Mouse (Mus musculus) limb, embryonic 14.5 days (tissue): ENCODE measurements around the gene Rln1. TPM values are rescaled to one million over a fixed set of nuclear protein-coding genes. Genes with fewer than 3 reads are reported as not detected.

Experiments used
- ATAC-seq: fragments of 200-750 bp; cut with Nextera tagmentation; 2 replicates; pipeline ENCODE4 v1.8.0; 2017; ENCODE audit warnings: low read depth, moderate number of reproducible peaks, moderate TSS enrichment; ENCODE audit not compliant: low FRiP score
- DNase-seq: peaks from one replicate; pipeline ENCODE4 v3.0.0-alpha.2; 2015; ENCODE audit warnings: low spot score
- H3K27ac ChIP-seq: fragments of 300-500 bp; sonication (generic); replicated peaks from 2 replicates; pipeline ENCODE4 v1.5.1; 2014; ENCODE audit warnings: low read depth, mild to moderate bottlenecking, low read length, moderate library complexity, mixed read lengths
- H3K27me3 ChIP-seq: fragments of 300-500 bp; sonication (generic); 2 replicates; pipeline ENCODE4 v1.6.1; 2014; ENCODE audit warnings: low read length, mixed read lengths; ENCODE audit not compliant: control insufficient read depth, insufficient read depth
- H3K36me3 ChIP-seq: fragments of 300-500 bp; sonication (generic); 2 replicates; pipeline ENCODE4 v1.6.1; 2014; ENCODE audit warnings: mild to moderate bottlenecking, low read length, moderate library complexity, mixed read lengths; ENCODE audit not compliant: control insufficient read depth, insufficient read depth
- H3K4me1 ChIP-seq: fragments of 300-500 bp; sonication (generic); 2 replicates; pipeline ENCODE4 v1.6.1; 2014; ENCODE audit warnings: antibody characterized with exemption, low read length, mixed read lengths; ENCODE audit not compliant: control insufficient read depth, insufficient read depth
- H3K4me2 ChIP-seq: fragments of 300-500 bp; sonication (generic); replicated peaks from 2 replicates; pipeline ENCODE4 v1.6.1; 2014; ENCODE audit warnings: low read depth, mild to moderate bottlenecking, low read length, moderate library complexity; ENCODE audit not compliant: severe bottlenecking
- H3K4me3 ChIP-seq: fragments of 300-500 bp; sonication (generic); replicated peaks from 2 replicates; pipeline ENCODE4 v1.5.1; 2014; ENCODE audit warnings: low read length
- H3K9ac ChIP-seq: fragments of 300-500 bp; sonication (generic); 2 replicates; pipeline ENCODE4 v1.6.1; 2014; ENCODE audit warnings: mild to moderate bottlenecking, low read depth, low read length, moderate library complexity; ENCODE audit not compliant: severe bottlenecking
- H3K9me3 ChIP-seq: fragments of 300-500 bp; sonication (generic); 2 replicates; pipeline ENCODE4 v1.6.1; 2016; ENCODE audit warnings: low read length; ENCODE audit not compliant: control insufficient read depth
- POLR2A ChIP-seq: fragments of 200-500 bp; IDR thresholded peaks from 2 replicates; pipeline ENCODE4 v1.8.0; 2012; ENCODE audit warnings: inconsistent platforms, mild to moderate bottlenecking, moderate library complexity, borderline replicate concordance; ENCODE audit not compliant: insufficient read depth, insufficient read length; ENCODE audit errors: extremely low read depth
- WGBS: fragments of 180-500 bp; shearing (Covaris S2); extraction: QIAGEN DNeasy Blood & Tissue Kit; methylation state at CpG from one replicate; pipeline ENCODE4 v1.1.7; 2014; 5-methylcytosine and 5-hydroxymethylcytosine counted together
- polyA plus RNA-seq, 2 experiments: library from polyadenylated mRNA; depleted of rRNA in 1 of 2; stranded (reverse) in 1 of 2; unstranded in 1 of 2; fragments of >200 nt; fragmentation: Nextera tagmentation in 1 of 2; extraction: Ambion mirVana in 1 of 2; gene quantifications; 2 replicates each; pipeline versions ENCODE4 v1.2.1 to v1.2.3; 2012 to 2014

Gene Rln1
- polyA plus RNA-seq (2012; rRNA removed) (0.19 and 0.41 TPM in 2 replicates), polyA plus RNA-seq (2014; fragmentation: Nextera tagmentation; extraction: Ambion mirVana) (0.68 TPM in 1 of 2 replicates, not detected in the other)

DNA sequence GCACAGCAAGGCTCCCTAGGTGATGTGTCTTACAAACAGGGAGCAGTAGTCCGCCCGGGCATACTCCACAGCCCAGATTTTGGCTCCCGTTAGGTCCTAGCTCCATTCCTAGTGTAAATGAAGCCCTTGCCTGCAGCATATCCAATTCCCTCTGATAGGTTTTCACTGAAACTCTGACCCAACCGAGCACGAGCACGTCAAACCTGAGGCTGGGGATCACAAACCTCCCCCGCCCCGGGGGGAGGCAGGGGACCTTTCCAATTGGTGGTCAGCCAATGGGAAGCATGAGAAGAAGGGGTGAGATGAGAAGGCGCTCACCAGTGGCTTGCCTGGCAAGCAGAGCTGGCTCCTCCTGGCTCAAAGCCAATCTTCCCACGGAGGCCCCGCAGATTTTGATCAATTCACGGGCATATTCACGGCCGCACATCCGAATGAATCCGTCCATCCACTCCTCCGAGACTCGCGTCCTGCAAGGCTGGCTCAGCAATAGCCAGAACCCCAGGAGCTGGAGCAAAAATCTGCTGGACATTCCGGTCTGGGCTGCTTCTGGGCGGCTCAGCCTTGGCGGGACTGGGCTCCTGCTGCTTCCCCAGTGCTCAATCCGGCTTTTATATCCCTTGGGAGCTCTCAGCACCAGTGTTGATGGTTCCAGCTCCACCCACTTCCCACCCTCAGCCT lies at the start of gene Rln1:
Gene Rln1, minus strand, starts transcription at position 603 of the 678 bp plus-strand sequence.
- H3K4me1 ChIP-seq, result no peaks in the 10 kb centered on the region
- no peak for TF ChIP-seq POLR2A
- H3K4me3 ChIP-seq, result peak within 1 kb of the TSS; percentile 39
- H3K36me3 ChIP-seq, result no peaks in the 10 kb centered on the region
- H3K27me3 ChIP-seq, result no peaks in the 10 kb centered on the region
- no peaks in the 10 kb centered on the region for H3K9me3 ChIP-seq
- no peak for ATAC-seq
- peak; percentile 49 for DNase-seq
- H3K27ac ChIP-seq, result no peak within 1 kb of the TSS
- WGBS, result under 1% methylated on average over 23 of the region's 23 CpGs
- peak within 1 kb of the TSS; percentile 65 for H3K9ac ChIP-seq
- peak within 1 kb of the TSS; percentile 73 for H3K4me2 ChIP-seq

DNA sequence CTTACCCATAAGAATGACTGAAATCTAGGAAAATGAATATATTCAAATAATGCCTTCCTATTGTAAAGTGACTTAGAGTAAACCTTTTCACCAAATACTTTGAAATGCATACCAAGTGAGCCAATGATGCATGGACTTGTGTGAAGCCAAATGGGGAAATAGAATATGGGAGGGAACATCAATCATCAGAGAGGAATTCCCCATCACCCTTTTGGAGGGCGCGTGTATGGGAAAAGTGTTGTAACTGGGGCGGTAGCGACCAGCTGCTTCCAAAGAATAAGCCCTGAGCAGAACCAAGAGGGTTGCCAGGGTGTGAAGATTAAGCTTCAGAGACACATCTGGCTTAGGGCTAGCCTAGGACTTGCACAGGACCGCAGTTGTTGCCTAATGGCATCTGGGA lies 48.9 kb upstream of the Rln1 start:
- ATAC-seq (no peak), DNase-seq (no peak)
- no peak for TF ChIP-seq POLR2A

DNA sequence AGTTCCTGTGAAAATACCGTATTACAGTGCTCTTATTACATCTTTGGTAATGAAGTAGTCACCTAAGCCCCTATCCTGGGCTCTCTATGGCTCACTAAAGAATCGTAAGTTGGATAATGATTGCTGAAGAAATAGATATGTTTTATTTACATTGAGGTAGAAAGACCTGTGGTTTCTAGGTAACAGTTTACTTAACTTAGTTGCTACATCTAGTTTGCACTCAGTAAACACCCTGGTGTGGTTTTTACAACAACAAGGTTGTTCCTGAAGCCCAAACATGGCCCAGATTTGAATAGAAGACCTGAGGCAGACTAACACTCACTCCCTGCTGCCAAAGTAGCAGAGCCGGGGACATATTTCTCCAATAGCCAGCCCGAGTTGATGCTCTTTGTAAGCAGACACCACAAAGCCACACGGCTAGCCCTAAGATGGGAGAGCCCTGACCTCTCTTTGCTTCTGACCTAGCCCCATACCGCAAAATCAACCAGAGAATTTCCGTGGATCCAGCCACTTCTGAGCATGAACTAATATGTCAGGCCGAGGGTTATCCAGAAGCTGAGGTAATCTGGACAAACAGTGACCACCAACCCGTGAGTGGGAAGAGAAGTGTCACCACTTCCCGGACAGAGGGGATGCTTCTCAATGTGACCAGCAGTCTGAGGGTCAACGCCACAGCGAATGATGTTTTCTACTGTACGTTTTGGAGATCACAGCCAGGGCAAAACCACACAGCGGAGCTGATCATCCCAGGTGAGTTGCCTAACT lies 45.6 kb upstream of the Rln1 start:
- H3K4me2 ChIP-seq, result no peak overlapping the region
- H3K4me3 ChIP-seq, result no peak overlapping the region
- no peaks in the 10 kb centered on the region for H3K27me3 ChIP-seq
- no peak for TF ChIP-seq POLR2A
- no peaks in the 10 kb centered on the region for H3K4me1 ChIP-seq
- H3K36me3 ChIP-seq, result no peaks in the 10 kb centered on the region
- DNase-seq, result no peak
- no peak overlapping the region for H3K9ac ChIP-seq
- WGBS, result 86% methylated on average over 14 of the region's 14 CpGs
- no peak overlapping the region for H3K27ac ChIP-seq
- H3K9me3 ChIP-seq, result no peaks in the 10 kb centered on the region
- ATAC-seq, result no peak

More for the DNA sequence above, 48.9 kb upstream of the Rln1 start:
- H3K4me1 ChIP-seq, result no peaks in the 10 kb centered on the region
- WGBS, result 93% methylated on average over 5 of the region's 5 CpGs
- H3K4me2 ChIP-seq, result no peak overlapping the region
- H3K36me3 ChIP-seq, result no peaks in the 10 kb centered on the region
- no peak overlapping the region for H3K9ac ChIP-seq
- H3K9me3 ChIP-seq, result no peaks in the 10 kb centered on the region
- no peak overlapping the region for H3K27ac ChIP-seq
- no peaks in the 10 kb centered on the region for H3K27me3 ChIP-seq
- no peak overlapping the region for H3K4me3 ChIP-seq

DNA sequence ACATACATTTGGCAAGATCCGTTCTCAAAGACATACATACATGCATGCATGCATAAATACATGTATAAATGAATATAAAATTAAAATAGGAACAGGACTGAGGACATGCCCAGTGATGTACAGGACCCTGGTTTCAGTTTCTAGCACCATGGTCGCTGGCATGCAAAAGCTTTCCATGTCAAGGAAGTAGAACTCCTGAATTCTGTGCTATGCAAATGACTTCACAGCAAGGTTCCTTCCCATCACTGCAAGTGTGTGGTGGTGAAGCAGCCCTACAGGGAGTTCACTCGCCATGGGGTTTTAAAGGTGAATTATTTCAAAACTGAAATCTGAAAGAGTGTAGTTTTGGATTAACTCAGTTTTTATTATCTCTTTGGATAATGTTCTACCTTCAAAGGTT lies 41.9 kb upstream of the Rln1 start:
- H3K27me3 ChIP-seq, result no peaks in the 10 kb centered on the region
- no peak for TF ChIP-seq POLR2A
- no peak overlapping the region for H3K4me2 ChIP-seq
- no peaks in the 10 kb centered on the region for H3K4me1 ChIP-seq
- H3K9me3 ChIP-seq, result no peaks in the 10 kb centered on the region
- H3K36me3 ChIP-seq, result no peaks in the 10 kb centered on the region
- no peak overlapping the region for H3K9ac ChIP-seq
- H3K4me3 ChIP-seq, result no peak overlapping the region
- ATAC-seq (no peak), DNase-seq (no peak)
- H3K27ac ChIP-seq, result no peak overlapping the region
- 74% methylated on average over 3 of the region's 3 CpGs for WGBS

DNA sequence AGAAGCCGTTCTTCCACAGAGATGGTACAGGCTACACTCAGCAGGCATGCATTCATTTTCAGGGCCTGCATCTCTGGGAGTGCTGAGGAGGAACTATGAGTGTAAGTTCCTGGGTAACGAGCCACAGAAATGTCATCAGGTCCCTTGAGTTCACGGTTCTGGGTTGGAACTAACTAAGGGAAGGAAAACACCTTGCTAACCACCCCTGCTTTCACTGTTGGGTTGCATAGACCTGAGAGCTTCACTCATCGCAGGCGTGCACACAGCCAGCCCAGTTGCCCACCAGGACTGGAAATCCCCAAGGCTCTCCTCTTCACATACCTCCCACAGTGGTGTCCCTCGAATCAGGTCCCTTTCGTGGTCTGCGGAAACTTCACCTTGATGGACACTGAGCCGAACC lies 40.5 kb upstream of the Rln1 start:
- H3K27ac ChIP-seq, result no peak overlapping the region
- H3K4me3 ChIP-seq, result no peak overlapping the region
- H3K4me1 ChIP-seq, result no peaks in the 10 kb centered on the region
- 89% methylated on average over 9 of the region's 9 CpGs for WGBS
- no peak for TF ChIP-seq POLR2A
- no peak overlapping the region for H3K4me2 ChIP-seq
- DNase-seq (no peak), ATAC-seq (no peak)
- H3K9ac ChIP-seq, result no peak overlapping the region
- no peaks in the 10 kb centered on the region for H3K9me3 ChIP-seq
- H3K27me3 ChIP-seq, result no peaks in the 10 kb centered on the region
- no peaks in the 10 kb centered on the region for H3K36me3 ChIP-seq
